Mouse (Mus musculus) liver, adult (tissue): ENCODE data around the gene Rab42.

Source experiments
- GATA4 ChIP-seq: IDR thresholded peaks from 2 replicates; pipeline ENCODE4 v1.6.1; 2014; ENCODE audit warnings: mild to moderate bottlenecking, low read length; ENCODE audit not compliant: insufficient replicate concordance

The Rab42 gene

DNA sequence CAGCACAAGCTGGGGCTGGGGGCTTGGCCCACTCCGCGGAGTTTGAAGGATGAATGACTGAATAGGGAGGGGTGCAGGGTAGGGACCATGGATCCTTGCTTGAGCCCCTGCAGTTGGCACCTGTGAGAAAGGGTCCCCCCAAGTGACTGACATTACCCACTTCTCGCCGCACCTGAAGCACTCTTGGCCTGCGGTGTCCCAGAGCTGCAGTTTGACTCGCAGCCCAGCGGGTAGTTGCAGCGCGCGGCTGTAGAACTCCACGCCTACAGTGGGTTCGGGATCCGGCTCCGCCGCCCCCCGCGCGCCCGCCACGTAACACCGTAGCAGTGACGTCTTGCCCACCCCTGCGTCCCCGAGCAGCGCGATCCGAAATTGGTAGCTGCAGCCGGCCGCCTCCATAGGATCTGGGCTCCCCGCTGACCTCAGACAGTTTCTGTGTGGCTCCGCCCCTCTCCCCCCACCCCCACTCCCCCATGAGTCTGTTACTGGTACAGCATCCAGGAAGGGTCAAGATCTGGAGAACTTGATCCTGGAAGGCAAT lies at the start of gene Rab42:
Gene Rab42, minus strand, starts transcription at position 447 of the 541 bp plus-strand sequence.
- no peak for TF ChIP-seq GATA4

DNA sequence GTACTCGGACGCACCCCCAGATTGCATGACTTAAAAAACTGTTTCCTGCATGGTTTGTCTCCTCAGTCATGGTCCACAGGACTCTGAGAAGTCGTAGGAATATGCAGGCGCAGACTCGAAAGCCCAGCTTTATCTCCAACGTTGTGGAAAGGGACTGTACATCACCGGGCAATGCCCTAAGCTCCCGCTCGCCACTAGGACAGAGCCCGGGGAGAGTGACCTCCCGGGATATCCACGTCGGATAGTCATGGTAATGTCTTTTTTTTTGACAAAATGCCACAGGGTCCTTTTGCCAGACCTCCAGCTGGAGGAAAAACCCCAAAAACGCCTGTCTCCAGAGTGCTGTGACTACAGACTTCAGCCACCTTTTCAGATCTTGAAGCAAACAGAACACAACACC lies 49.6 kb upstream of the Rab42 start:
- no peak for TF ChIP-seq GATA4

DNA sequence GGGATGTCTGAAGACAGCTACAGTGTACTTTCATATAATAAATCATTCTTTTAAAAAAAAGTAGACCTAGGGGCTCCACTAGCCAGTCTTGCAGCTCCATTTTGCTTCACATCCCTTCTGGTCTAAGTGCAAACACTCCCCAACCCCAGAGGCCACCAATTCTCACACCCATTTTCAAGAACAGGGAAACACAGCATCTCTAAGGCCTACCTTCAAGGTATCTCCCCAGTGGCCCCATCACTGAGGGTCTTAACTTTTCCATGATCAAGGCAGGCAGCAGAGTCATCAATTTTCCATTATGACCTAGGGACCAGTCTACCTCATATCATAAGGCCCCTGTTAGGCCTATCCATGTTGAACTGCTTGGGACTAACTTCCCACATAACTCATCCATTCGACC lies 48.2 kb upstream of the Rab42 start:
- TF ChIP-seq GATA4: no peak

DNA sequence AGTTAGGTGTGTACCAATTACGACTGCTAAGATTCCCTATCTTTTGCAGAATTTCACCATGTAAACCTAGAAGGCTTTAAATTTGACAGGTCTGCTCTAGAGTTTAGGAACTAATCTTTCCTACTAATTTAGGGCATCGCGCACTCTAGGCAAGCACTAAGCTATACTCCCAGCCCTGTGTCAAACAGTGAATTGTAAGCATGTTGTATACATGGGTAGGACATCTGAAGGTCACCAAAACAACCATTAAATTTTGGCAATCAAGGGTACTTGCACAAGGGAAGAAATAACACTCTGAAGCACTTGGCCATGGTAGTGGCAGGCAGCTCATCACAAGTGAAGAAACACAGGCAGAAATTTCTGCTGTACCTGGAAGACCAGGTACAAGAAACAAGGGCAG lies 47.7 kb upstream of the Rab42 start:
- no peak for TF ChIP-seq GATA4

DNA sequence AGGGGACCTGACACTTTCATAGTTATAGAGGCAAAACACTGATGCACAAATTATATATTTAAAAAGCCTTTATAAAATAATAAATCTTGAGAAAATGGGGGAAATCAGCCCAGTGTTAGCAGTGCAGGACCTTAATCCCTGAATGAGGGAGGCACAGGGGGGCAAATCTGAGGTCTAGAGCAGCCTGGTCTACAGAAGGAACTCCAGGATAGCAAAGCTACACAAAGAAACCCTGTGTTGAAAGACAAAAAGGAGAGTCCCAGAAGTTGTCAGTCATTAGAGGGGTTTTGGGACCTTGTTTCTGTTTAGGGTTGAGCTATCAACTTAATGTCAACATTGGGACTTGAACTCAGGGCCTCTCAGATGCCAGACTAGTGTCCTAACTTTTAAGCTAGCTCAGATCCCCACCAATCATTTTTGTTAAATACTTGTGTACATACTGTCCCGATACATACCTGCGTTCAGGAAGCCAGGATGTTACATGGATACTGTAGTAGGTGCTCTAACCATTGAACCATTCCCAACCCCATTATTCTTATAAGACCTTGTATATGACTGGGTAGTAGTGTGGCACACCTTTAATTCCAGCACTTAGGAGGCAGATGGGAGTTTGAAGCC lies 47.0 kb upstream of the Rab42 start:
- TF ChIP-seq GATA4: no peak

DNA sequence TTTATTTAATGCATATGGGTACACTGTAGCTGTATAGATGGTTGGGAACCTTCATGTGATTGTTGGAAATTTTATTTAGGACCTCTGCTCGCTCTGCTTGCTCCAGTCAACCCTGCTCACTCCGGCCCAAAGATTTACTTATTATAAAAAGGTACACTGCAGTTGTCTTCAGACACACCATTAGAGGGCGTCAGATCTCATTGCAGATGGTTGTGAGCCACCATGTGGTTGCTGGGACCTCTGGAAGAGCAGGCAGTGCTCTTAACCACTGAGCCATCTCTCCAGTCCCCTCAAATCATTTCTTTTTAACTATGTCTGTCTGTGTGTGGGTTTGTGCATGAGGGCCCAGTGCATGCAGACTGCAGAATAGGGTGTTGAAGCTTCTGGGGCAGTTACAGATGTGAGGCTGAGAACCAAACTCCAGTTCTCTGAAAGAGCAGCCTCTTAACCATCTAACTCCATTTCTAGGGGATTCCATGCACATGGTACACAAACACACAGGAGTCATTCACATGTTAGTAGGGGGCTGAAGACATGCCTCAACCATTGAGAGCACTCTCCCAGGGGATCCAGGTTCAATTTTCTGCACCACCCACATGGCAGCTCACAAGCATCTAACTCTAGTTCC lies 46.4 kb upstream of the Rab42 start:
- no peak for TF ChIP-seq GATA4

DNA sequence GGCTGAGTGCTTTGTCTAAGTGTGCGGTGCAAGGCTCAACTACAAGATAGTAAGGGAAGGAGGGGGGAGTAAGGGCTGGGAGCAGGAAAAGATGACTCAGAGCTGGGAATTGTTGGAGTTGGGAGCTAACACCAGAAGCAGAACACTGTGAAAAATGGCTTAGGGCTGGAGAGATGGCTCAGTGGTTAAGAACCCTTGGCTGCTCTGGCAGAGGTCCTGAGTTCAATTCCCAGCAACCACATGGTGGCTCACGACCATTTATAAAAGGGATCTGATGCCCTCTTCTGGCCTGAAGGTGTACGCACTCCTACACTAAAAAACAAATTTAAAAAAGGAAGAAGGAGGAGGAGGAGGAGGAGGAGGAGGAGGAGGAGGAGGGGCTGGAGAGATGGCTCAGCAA lies 43.5 kb upstream of the Rab42 start:
- no peak for TF ChIP-seq GATA4

DNA sequence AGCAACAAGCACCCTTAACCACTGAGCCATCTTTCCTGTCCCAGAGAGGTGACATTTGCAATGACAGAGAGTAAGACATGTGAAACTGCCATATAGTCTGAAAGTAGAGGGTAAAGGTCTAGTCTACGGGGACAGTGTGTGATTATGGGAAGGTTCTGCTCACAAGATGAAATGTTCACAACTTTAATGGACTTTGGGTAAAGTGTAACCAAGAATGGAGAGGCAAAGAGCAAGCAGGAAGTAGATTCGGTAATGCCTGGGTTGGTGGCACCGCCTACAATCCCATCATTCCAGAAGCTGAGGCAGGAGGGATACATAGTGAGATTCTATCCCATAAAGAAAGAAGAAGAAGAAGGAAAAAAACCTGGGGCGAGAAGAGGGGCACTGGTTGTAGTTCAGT lies 43.1 kb upstream of the Rab42 start:
- TF ChIP-seq GATA4: no peak

DNA sequence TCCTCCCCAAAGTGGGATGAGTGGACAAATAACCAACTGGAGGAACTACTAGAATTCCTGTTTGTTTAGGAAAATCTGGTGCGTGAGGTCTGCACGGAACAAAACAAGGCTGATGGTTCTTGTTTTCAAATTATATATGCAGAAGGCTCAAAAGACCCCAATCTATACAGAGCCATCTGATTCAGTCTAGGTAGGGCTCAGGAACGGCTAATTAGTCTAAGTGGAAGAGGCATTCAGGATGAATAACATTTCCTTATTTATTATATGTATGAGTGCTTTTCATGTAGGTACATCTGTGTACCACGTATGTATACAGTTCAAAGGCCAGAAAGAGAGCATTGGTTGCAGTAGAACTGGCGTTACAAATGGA lies 42.6 kb upstream of the Rab42 start:
- no peak for TF ChIP-seq GATA4

DNA sequence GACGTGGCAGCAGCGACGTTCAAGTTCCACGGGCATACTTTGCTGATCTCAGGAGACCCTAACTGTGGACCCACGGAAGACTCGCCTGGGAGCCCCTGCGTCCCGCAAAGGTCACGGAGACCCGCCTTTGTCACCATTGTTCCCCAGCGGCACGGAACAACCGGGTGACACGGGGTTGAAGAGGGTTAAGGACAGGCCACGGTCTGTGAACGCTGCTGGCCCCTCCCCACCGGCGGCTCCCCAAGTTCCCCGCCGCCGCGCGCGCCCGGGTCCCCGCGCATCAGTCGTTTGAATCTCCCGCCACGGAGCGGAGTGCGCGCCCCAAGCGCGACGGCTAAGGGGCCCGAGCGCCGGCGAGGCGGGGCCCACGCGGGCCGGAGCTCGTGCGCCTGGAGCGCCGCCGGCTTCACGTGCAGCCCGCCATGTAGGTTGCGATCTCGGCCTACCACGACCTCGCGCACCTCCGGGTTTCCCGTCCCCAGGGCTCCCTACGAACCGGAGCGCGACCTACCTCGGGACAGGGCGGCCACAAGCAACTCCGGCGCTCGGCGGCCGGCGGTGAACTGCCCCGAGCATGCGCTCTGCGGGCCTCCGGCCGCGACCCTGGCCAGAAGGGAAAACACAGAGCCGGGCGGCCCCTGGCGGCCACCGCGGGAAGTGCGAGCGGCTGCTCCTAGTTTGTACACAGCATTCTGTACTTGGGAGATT lies 42.1 kb upstream of the Rab42 start:
- TF ChIP-seq GATA4: no peak

DNA sequence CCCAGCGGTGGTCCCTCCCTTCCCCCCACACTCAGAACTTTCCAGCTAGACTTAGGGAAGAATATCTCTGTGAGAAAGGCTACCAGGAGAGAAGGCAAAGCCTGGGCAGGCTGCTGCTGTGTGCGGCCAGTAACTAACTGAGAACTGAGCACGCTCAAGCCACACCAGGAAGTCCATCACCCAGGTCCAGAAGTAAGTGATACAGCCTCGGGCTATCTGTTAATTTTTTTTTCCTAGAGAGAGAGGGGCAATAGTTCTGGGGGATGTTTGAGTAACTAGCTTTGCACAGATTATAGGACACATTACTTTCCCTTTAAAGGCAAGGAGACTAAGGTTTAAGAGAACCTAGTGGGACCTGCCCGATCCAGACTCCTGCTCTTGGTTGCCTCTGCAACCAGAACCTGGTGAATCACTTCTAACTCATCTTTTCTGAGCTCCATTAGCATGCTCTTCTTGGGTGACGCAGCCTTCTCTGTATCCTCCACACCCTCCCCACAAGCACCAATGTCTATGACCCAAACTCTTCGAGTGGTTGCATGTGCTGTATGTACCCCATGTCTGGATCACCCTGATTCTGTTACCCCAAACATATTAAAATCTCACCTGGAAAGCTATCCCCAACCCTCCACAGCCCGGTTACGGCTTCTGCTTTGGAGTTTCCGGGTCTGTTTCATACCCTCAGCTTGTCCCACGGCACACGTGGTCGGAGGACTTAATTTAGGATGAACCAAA lies 41.4 kb upstream of the Rab42 start:
- TF ChIP-seq GATA4: no peak

DNA sequence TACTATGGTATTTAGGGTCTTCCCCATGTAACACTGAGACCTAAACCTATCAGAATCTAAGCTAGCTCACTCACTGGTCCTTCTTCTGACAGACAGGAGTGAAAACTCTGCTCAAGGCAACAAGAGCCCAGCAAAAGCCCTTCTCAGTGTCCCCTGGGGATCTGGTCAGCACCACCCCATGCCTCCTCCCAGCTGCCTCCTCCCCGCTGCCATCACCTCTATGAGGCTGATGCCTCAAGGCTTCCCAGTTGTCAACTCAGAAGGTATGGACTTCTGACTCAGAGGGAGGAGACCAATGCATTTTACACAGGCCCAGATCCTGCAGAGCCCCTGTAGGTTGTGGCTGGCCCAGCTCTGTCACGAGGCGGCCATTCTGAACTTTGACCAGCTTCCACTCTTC lies 38.3 kb upstream of the Rab42 start:
- TF ChIP-seq GATA4: no peak

DNA sequence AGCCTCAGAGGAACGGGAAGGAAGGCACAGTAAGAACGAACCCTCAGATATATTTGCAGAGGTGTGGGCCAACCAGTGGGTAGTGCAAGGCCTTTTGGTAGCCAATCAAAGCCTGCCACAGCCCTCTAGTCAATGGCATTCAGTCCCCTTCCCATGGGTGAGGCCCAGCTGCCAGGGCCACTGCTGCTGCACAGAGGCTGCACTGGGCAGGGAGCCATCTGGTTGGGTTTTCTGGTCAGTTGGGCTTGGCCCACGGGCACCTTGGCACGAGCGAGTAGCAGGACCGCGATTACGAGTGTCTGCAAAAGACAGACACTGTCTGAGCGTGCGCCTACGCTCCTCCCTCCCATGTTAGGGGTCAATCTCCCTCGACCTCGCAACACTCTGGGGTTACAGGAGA lies 35.8 kb upstream of the Rab42 start:
- TF ChIP-seq GATA4: no peak

DNA sequence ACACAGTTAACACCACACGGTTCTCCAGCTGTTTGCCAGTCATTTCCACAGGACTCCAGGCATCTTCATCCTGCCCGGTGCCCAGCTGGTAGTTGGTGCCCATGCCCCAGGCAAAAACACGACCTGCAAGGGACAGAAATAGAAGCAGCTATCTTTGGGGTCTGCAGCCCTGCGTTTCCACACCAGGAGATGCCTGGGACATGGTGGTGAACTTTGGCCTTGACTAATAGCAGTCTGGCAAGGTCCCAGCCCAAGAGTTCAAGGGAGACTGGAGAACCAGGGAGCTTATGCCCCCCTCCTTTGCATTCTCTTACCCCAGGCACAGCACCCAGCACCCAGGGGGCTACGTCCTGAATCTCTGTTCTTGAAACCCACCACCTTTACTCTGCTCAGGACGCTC lies 29.7 kb upstream of the Rab42 start:
- TF ChIP-seq GATA4: no peak

DNA sequence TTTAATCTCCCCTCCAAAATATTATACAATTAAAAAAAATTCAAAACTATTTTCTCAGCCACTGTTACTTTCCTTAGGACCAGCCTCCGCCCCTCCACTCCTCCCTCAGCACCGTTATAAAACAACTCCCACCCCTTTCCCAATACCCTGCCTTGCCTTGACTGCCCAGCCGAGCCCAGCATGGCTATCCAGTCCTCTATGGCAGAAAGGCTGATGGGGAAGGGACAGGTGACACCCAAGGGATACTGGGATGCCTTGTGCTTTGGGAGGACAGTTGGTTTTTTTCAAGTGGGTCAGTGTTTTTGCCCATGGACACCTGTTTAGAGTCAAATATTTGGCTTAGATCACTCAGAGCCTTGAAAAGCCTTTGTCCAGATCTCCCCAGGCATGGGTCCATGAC lies 28.8 kb upstream of the Rab42 start:
- no peak for TF ChIP-seq GATA4
